Mouse (Mus musculus) lung, postnatal 0 days (tissue): ENCODE data around the gene Ptbp2.

Experiments used
- CTCF ChIP-seq: IDR thresholded peaks from 2 replicates; pipeline ENCODE4 v1.5.1; 2016; ENCODE audit warnings: antibody characterized with exemption, mild to moderate bottlenecking
- EP300 ChIP-seq: IDR thresholded peaks from 2 replicates; pipeline ENCODE4 v1.6.1; 2016; ENCODE audit warnings: antibody characterized with exemption, mild to moderate bottlenecking, control low read depth

DNA sequence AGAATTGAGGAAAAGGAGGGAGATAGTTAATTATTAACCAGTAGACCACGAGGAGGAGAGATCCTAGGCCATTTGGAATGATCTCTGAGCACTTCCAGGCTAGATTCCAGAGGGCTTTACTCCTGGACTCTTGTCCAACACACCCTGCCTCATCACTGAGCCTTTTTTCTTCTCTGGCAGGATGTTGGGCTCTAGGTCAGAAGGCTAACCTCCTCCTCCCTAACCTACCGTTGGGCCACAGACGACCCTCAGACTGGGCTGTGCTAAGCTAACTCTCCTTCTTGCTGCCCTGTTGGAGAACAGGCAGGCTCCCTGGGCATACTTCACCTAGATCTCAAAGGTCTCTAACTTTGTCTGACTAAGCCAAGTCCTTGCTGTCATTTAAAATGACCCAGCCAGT, 82.8 kb downstream of the Ptbp2 start:
- TF ChIP-seq CTCF (no peak), EP300 (no peak)
